Mouse (Mus musculus): ENCODE data around the gene Abhd12b. TPM values are rescaled to one million over a fixed set of nuclear protein-coding genes. Genes with fewer than 3 reads are reported as not detected.
A peak's percentile ranks its signal among the peaks of the same experiment; 100 is the strongest.
"Not testable (repeated sequence)": the region's sequence is repeated elsewhere in the genome, so short reads cannot be mapped to it uniquely, and the experiment has no call there.

The Abhd12b gene
- polyA plus RNA-seq, 3 experiments from 2014 or later = 0.53 to 3.1 (median 1.9) TPM

- no peak for ATAC-seq
These were observed 13.4 kb upstream of the Abhd12b start for GRCm38 (mm10) chr12:70140542-70140941.

- no peak for ATAC-seq
These were observed 12.9 kb upstream of the Abhd12b start for GRCm38 (mm10) chr12:70140993-70141576.

- not testable (repeated sequence) for ATAC-seq
These were observed 9.8 kb upstream of the Abhd12b start for GRCm38 (mm10) chr12:70144106-70144587.

- ATAC-seq = peak; percentile 52
These were observed 9.1 kb upstream of the Abhd12b start for GRCm38 (mm10) chr12:70144637-70145448.

- no peak for ATAC-seq
These were observed 8.4 kb upstream of the Abhd12b start for GRCm38 (mm10) chr12:70145586-70145985.

- ATAC-seq = peak; percentile 9
These were observed 5.8 kb upstream of the Abhd12b start for GRCm38 (mm10) chr12:70147986-70148630.

GRCm38 (mm10) chr12:70148631-70149265, 5.2 kb upstream of the Abhd12b start:
- peak; percentile 71 for ATAC-seq

- no peak for ATAC-seq
These were observed 2.3 kb downstream of the Abhd12b start for GRCm38 (mm10) chr12:70156222-70156621.

GRCm38 (mm10) chr12:70157292-70158066, 3.5 kb downstream of the Abhd12b start:
- ATAC-seq = no peak

- no peak for ATAC-seq
These were observed 7.1 kb downstream of the Abhd12b start for GRCm38 (mm10) chr12:70161057-70161456.

GRCm38 (mm10) chr12:70164741-70165140, 10.8 kb downstream of the Abhd12b start:
- no peak for ATAC-seq

- no peak for ATAC-seq
These were observed 14.0 kb downstream of the Abhd12b start for GRCm38 (mm10) chr12:70167950-70168349.

GRCm38 (mm10) chr12:70169969-70170368, 16.0 kb downstream of the Abhd12b start:
- ATAC-seq = no peak

- ATAC-seq = not testable (repeated sequence)
These were observed 29.6 kb downstream of the Abhd12b start for GRCm38 (mm10) chr12:70183507-70183906.

GRCm38 (mm10) chr12:70184173-70184783, 30.3 kb downstream of the Abhd12b start:
- ATAC-seq = no peak

GRCm38 (mm10) chr12:70192267-70192727, 38.4 kb downstream of the Abhd12b start:
- no peak for ATAC-seq

GRCm38 (mm10) chr12:70195426-70195825, 41.5 kb downstream of the Abhd12b start:
- ATAC-seq = no peak

- ATAC-seq = no peak
These were observed 42.4 kb downstream of the Abhd12b start for GRCm38 (mm10) chr12:70196341-70196740.

- ATAC-seq = no peak
These were observed 48.1 kb downstream of the Abhd12b start for GRCm38 (mm10) chr12:70201926-70202529.

GRCm38 (mm10) chr12:70204433-70204832, 50.5 kb downstream of the Abhd12b start:
- ATAC-seq = no peak

GRCm38 (mm10) chr12:70208214-70208613, 54.3 kb downstream of the Abhd12b start:
- ATAC-seq = no peak

All from inflammation-experienced regulatory T-cells, adult 6 months (primary cell).